Mouse (Mus musculus) midbrain, embryonic 14.5 days (tissue): ENCODE data around the gene Zfp598. TPM values are rescaled to one million over a fixed set of nuclear protein-coding genes. Genes with fewer than 3 reads are reported as not detected.

Source experiments
- ATAC-seq: fragments of 200-750 bp; cut with Nextera tagmentation; 2 replicates; pipeline ENCODE4 v1.8.0; 2017; ENCODE audit warnings: moderate number of reproducible peaks, moderate library complexity; ENCODE audit not compliant: low FRiP score, low TSS enrichment
- DNase-seq: peaks from one replicate; pipeline ENCODE4 v3.0.0-alpha.2; 2015
- H3K27ac ChIP-seq: fragments of 300-500 bp; sonication (generic); replicated peaks from 2 replicates; pipeline ENCODE4 v1.5.1; 2014; ENCODE audit warnings: mild to moderate bottlenecking, low read depth, low read length, moderate library complexity
- H3K27me3 ChIP-seq: fragments of 300-500 bp; sonication (generic); 2 replicates; pipeline ENCODE4 v1.6.1; 2014; ENCODE audit warnings: low read length, control low read depth, mixed read lengths; ENCODE audit not compliant: control insufficient read depth, insufficient read depth
- H3K36me3 ChIP-seq: fragments of 300-500 bp; sonication (generic); 2 replicates; pipeline ENCODE4 v1.6.1; 2014; ENCODE audit warnings: low read length, control low read depth; ENCODE audit not compliant: control insufficient read depth, insufficient read depth
- H3K4me1 ChIP-seq: fragments of 300-500 bp; sonication (generic); 2 replicates; pipeline ENCODE4 v1.6.1; 2014; ENCODE audit warnings: mild to moderate bottlenecking, antibody characterized with exemption, low read length, control low read depth; ENCODE audit not compliant: control insufficient read depth, insufficient read depth
- H3K4me2 ChIP-seq: fragments of 300-500 bp; sonication (generic); 2 replicates; pipeline ENCODE4 v1.6.1; 2014; ENCODE audit warnings: mild to moderate bottlenecking, low read length, moderate library complexity
- H3K4me3 ChIP-seq: fragments of 300-500 bp; sonication (generic); replicated peaks from 2 replicates; pipeline ENCODE4 v1.5.1; 2014; ENCODE audit warnings: low read depth, low read length
- H3K9ac ChIP-seq: fragments of 300-500 bp; sonication (generic); replicated peaks from 2 replicates; pipeline ENCODE4 v1.6.1; 2014; ENCODE audit warnings: mild to moderate bottlenecking, low read length, moderate library complexity
- H3K9me3 ChIP-seq: fragments of 300-500 bp; sonication (generic); 2 replicates; pipeline ENCODE4 v1.6.1; 2016; ENCODE audit warnings: low read length, control low read depth, mixed read lengths; ENCODE audit not compliant: control insufficient read depth
- WGBS: fragments of 180-500 bp; shearing (Covaris S2); extraction: QIAGEN DNeasy Blood & Tissue Kit; methylation state at CpG from one replicate; pipeline ENCODE4 v1.1.7; 2014; 5-methylcytosine and 5-hydroxymethylcytosine counted together
- polyA plus RNA-seq: library from polyadenylated mRNA; unstranded; fragments of >200 nt; fragmentation: Nextera tagmentation; extraction: Ambion mirVana; gene quantifications from 2 replicates; pipeline ENCODE4 v1.2.1, GENCODE M21; 2014

The Zfp598 gene
- polyA plus RNA-seq, 1 experiment from 2014 or later, result 22.8 TPM

GRCm38 (mm10) chr17:24687599-24687998 lies 18.1 kb downstream of the Zfp598 start:
- H3K4me1 ChIP-seq, result peaks cover 29% of the 10 kb centered on the region
- no peak for ATAC-seq
- H3K27me3 ChIP-seq, result peaks cover 24% of the 10 kb centered on the region; the same call in 1 of the 2 replicates
- 20% methylated on average over 23 of the region's 23 CpGs for WGBS
- H3K4me2 ChIP-seq, result peak overlapping the region; percentile 75
- H3K9me3 ChIP-seq, result no peaks in the 10 kb centered on the region
- peak overlapping the region; percentile 31; the same call in 1 of the 2 replicates for H3K9ac ChIP-seq
- peaks cover 6% of the 10 kb centered on the region for H3K36me3 ChIP-seq
- DNase-seq, result no peak
- no peak overlapping the region for H3K27ac ChIP-seq
- peak overlapping the region; percentile 28 for H3K4me3 ChIP-seq

- H3K4me3 ChIP-seq, result peak within 1 kb of the TSS; percentile 73
- peaks cover 24% of the 10 kb centered on the region; the same call in 1 of the 2 replicates for H3K27me3 ChIP-seq
- H3K9ac ChIP-seq, result peak within 1 kb of the TSS; percentile 93
- H3K4me2 ChIP-seq, result peak within 1 kb of the TSS; percentile 75
- DNase-seq (peak; percentile 80), ATAC-seq (peak; percentile 66)
- no peaks in the 10 kb centered on the region for H3K9me3 ChIP-seq
- H3K36me3 ChIP-seq, result peaks cover 14% of the 10 kb centered on the region
- H3K27ac ChIP-seq, result peak within 1 kb of the TSS; percentile 91
- peaks cover 29% of the 10 kb centered on the region for H3K4me1 ChIP-seq
- under 1% methylated on average over 50 of the region's 55 CpGs for WGBS
These were observed 20.0 kb downstream of the Zfp598 start, which contains the start of gene Syngr3 for GRCm38 (mm10) chr17:24689251-24690081. TSS of gene Syngr3 (minus strand) at chr17:24689955.

GRCm38 (mm10) chr17:24692385-24692784 lies 22.9 kb downstream of the Zfp598 start:
- no peak for DNase-seq

GRCm38 (mm10) chr17:24695326-24696010 lies 26.0 kb downstream of the Zfp598 start:
- Histone ChIP-seq H3K36me3 (peaks cover 29% of the 10 kb centered on the region), H3K4me1 (peaks cover 21% of the 10 kb centered on the region), H3K27me3 (peaks cover 4% of the 10 kb centered on the region; the same call in 1 of the 2 replicates), H3K4me2 (peak overlapping the region; percentile 77), H3K9ac (peak overlapping the region; percentile 76), H3K9me3 (no peaks in the 10 kb centered on the region), H3K4me3 (peak overlapping the region; percentile 73), H3K27ac (peak overlapping the region; percentile 92)
- peak; percentile 38 for ATAC-seq
- WGBS, result 7% methylated on average over 51 of the region's 51 CpGs
- no peak for DNase-seq

More at GRCm38 (mm10) chr17:24692385-24692784, 22.9 kb downstream of the Zfp598 start:
- Histone ChIP-seq H3K4me3 (no peak overlapping the region), H3K9me3 (no peaks in the 10 kb centered on the region), H3K9ac (no peak overlapping the region), H3K36me3 (peaks cover 14% of the 10 kb centered on the region), H3K27ac (no peak overlapping the region), H3K4me1 (peaks cover 40% of the 10 kb centered on the region), H3K27me3 (peaks cover 21% of the 10 kb centered on the region; the same call in 1 of the 2 replicates), H3K4me2 (no peak overlapping the region)
- 94% methylated on average over 5 of the region's 5 CpGs for WGBS
- ATAC-seq, result no peak

- Histone ChIP-seq H3K36me3 (peaks cover 36% of the 10 kb centered on the region), H3K4me1 (peaks cover 14% of the 10 kb centered on the region; the same call in 1 of the 2 replicates), H3K4me3 (peak within 1 kb of the TSS; percentile 73), H3K27me3 (no peaks in the 10 kb centered on the region), H3K4me2 (peak within 1 kb of the TSS; percentile 77), H3K9me3 (no peaks in the 10 kb centered on the region), H3K9ac (peak within 1 kb of the TSS; percentile 76), H3K27ac (peak within 1 kb of the TSS; percentile 92)
- peak; percentile 94 for DNase-seq
- peak; percentile 93 for ATAC-seq
- under 1% methylated on average over 75 of the region's 76 CpGs for WGBS
These were observed 26.7 kb downstream of the Zfp598 start, which contains the start of the genes Gfer and Noxo1 for GRCm38 (mm10) chr17:24696011-24696697. TSS of gene Gfer (minus strand) at chr17:24696156. TSS of gene Noxo1 (plus strand) at chr17:24696234.

- H3K4me2 ChIP-seq, result no peak overlapping the region
- no peak for ATAC-seq
- no peak for DNase-seq
These were observed 28.5 kb downstream of the Zfp598 start for GRCm38 (mm10) chr17:24697985-24698384.

GRCm38 (mm10) chr17:24698715-24699114 lies 29.2 kb downstream of the Zfp598 start:
- ATAC-seq, result no peak
- WGBS, result 67% methylated on average over 9 of the region's 9 CpGs

More at GRCm38 (mm10) chr17:24697985-24698384, 28.5 kb downstream of the Zfp598 start:
- WGBS, result 20% methylated on average over 5 of the region's 5 CpGs
- Histone ChIP-seq H3K4me3 (no peak overlapping the region), H3K36me3 (peaks cover 42% of the 10 kb centered on the region), H3K27ac (no peak overlapping the region), H3K27me3 (no peaks in the 10 kb centered on the region), H3K4me1 (peaks cover 14% of the 10 kb centered on the region; the same call in 1 of the 2 replicates), H3K9me3 (no peaks in the 10 kb centered on the region), H3K9ac (no peak overlapping the region)

GRCm38 (mm10) chr17:24699473-24699872 lies 30.0 kb downstream of the Zfp598 start:
- peaks cover 49% of the 10 kb centered on the region for H3K36me3 ChIP-seq
- peaks cover 14% of the 10 kb centered on the region; the same call in 1 of the 2 replicates for H3K4me1 ChIP-seq
- H3K4me3 ChIP-seq, result no peak overlapping the region
- no peak overlapping the region for H3K9ac ChIP-seq
- no peak for ATAC-seq
- no peaks in the 10 kb centered on the region for H3K9me3 ChIP-seq
- no peak for DNase-seq
- 71% methylated on average over 2 of the region's 2 CpGs for WGBS
- no peaks in the 10 kb centered on the region for H3K27me3 ChIP-seq
- no peak overlapping the region for H3K4me2 ChIP-seq
- H3K27ac ChIP-seq, result no peak overlapping the region

More at GRCm38 (mm10) chr17:24698715-24699114, 29.2 kb downstream of the Zfp598 start:
- no peak overlapping the region for H3K9ac ChIP-seq
- H3K4me2 ChIP-seq, result no peak overlapping the region
- H3K9me3 ChIP-seq, result no peaks in the 10 kb centered on the region
- no peak overlapping the region for H3K4me3 ChIP-seq
- no peak for DNase-seq
- H3K36me3 ChIP-seq, result peaks cover 42% of the 10 kb centered on the region
- H3K4me1 ChIP-seq, result peaks cover 14% of the 10 kb centered on the region; the same call in 1 of the 2 replicates
- H3K27ac ChIP-seq, result no peak overlapping the region
- H3K27me3 ChIP-seq, result no peaks in the 10 kb centered on the region
